Mouse (Mus musculus) v-Abl transformed pro-B cells (cell line): ENCODE data around the gene Dnah12.
"Not testable (repeated sequence)": the region's sequence is repeated elsewhere in the genome, so short reads cannot be mapped to it uniquely, and the experiment has no call there.

Source experiments
- in situ Hi-C, 2 experiments: fragments of 400-800 bp; cut with MboI; formaldehyde crosslinking; loops; one replicate each; pipeline ENCODE4 v1.15.1; 2025; ENCODE audit not compliant: unreplicated experiment in 2 of 2

The Dnah12 gene

GRCm38 (mm10) chr14:26859024-26859423, 165.9 kb downstream of the Dnah12 start:
- in situ Hi-C loops = no loop called here

GRCm38 (mm10) chr14:26867356-26867755, 174.3 kb downstream of the Dnah12 start:
- in situ Hi-C loops = no loop called here

GRCm38 (mm10) chr14:26868299-26868698, 175.2 kb downstream of the Dnah12 start:
- in situ Hi-C loops = no loop called here

- in situ Hi-C loops = no loop called here
These were observed 185.7 kb downstream of the Dnah12 start for GRCm38 (mm10) chr14:26878756-26879155.

- in situ Hi-C loops = no loop called here
These were observed 186.9 kb downstream of the Dnah12 start for GRCm38 (mm10) chr14:26879976-26880375.

GRCm38 (mm10) chr14:26881700-26882099, 188.6 kb downstream of the Dnah12 start:
- in situ Hi-C loops = no loop called here

GRCm38 (mm10) chr14:26887244-26887643, 194.2 kb downstream of the Dnah12 start:
- in situ Hi-C loops = no loop called here

- in situ Hi-C loops = no loop called here
These were observed 197.7 kb downstream of the Dnah12 start for GRCm38 (mm10) chr14:26890777-26891176.

- in situ Hi-C loops = no loop called here
These were observed 201.3 kb downstream of the Dnah12 start, which contains the start of gene Asb14 for GRCm38 (mm10) chr14:26894392-26894791. TSS of gene Asb14 (plus strand) at chr14:26894557.

- in situ Hi-C loops = loop anchor here in 1 of 2 experiments (5.0 kb wide), 1 partner anchor 43 kb away; no protein-coding TSS in a partner anchor
These were observed 206.4 kb downstream of the Dnah12 start for GRCm38 (mm10) chr14:26899490-26899889.

- in situ Hi-C loops = no loop called here
These were observed 207.8 kb downstream of the Dnah12 start for GRCm38 (mm10) chr14:26900893-26901292.

GRCm38 (mm10) chr14:26907401-26907800, 214.3 kb downstream of the Dnah12 start:
- in situ Hi-C loops = no loop called here

- in situ Hi-C loops = not testable (repeated sequence)
These were observed 217.4 kb downstream of the Dnah12 start for GRCm38 (mm10) chr14:26910461-26910860.

- in situ Hi-C loops = no loop called here
These were observed 218.1 kb downstream of the Dnah12 start for GRCm38 (mm10) chr14:26911201-26911600.

GRCm38 (mm10) chr14:26911826-26912225, 218.8 kb downstream of the Dnah12 start:
- in situ Hi-C loops = no loop called here

GRCm38 (mm10) chr14:26913681-26914268, 220.7 kb downstream of the Dnah12 start:
- in situ Hi-C loops = no loop called here

- in situ Hi-C loops = no loop called here
These were observed 226.2 kb downstream of the Dnah12 start for GRCm38 (mm10) chr14:26919310-26919709.

GRCm38 (mm10) chr14:26923702-26924421, 230.8 kb downstream of the Dnah12 start:
- in situ Hi-C loops = no loop called here

GRCm38 (mm10) chr14:26934891-26935290, 241.8 kb downstream of the Dnah12 start:
- in situ Hi-C loops = no loop called here

GRCm38 (mm10) chr14:26935558-26935957, 242.5 kb downstream of the Dnah12 start:
- in situ Hi-C loops = no loop called here
